Mouse (Mus musculus) cortical plate, adult 2 months (tissue): ENCODE measurements at regions not wholly inside any gene's neighbourhood (a gene's known extent, or its start where the extent isn't known, plus 50 kb on each side); places are given as distances from the start of the nearest gene placed in this dataset.

Experiments used
- H3K27ac ChIP-seq: fragments of 200-500 bp; 2 replicates; pipeline ENCODE4 v1.5.1; 2012; ENCODE audit warnings: low read length, control low read depth, inconsistent platforms; ENCODE audit not compliant: insufficient read depth
- H3K4me1 ChIP-seq: fragments of 200-500 bp; 2 replicates; pipeline ENCODE4 v1.6.1; 2011; ENCODE audit warnings: low read length; ENCODE audit not compliant: control insufficient read depth, insufficient read depth
- H3K4me3 ChIP-seq: fragments of 200-500 bp; 2 replicates; pipeline ENCODE4 v1.5.1; 2011; ENCODE audit warnings: mild to moderate bottlenecking, low read length, control low read depth; ENCODE audit not compliant: insufficient read depth
- CTCF ChIP-seq: fragments of 200-500 bp; IDR thresholded peaks from 2 replicates; pipeline ENCODE4 v1.5.1; 2011; ENCODE audit warnings: mild to moderate bottlenecking, control low read depth, low read length; ENCODE audit not compliant: insufficient read depth; ENCODE audit errors: extremely low read depth
- POLR2A ChIP-seq: fragments of 200-500 bp; IDR thresholded peaks from 2 replicates; pipeline ENCODE4 v1.6.1; 2011; ENCODE audit warnings: mild to moderate bottlenecking, low read length, control low read depth; ENCODE audit not compliant: insufficient read depth; ENCODE audit errors: extremely low read depth

DNA sequence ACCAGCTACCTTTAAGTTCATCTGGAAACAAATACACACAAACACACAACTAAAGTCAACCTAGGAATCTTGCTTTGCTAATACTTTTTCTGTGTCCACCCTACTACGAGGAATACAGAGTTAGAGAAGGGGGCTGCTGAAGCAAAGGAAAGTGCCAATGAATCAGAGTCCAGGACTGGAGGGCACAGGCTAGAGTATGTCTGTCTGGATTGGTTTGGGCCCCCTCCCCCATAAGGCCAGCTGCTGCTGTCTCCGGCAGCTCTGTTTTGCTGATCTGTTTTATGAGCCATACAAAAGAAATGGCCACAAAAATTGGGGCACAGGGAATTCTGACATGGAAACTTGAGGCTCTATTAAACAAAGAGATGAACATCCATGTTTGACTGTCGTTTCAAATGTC is 74.8 kb upstream of the Slc25a13 start:
- TF ChIP-seq CTCF, result no peak
- TF ChIP-seq POLR2A, result no peak
- Histone ChIP-seq H3K4me1 (no peaks in the 10 kb centered on the region), H3K27ac (no peak overlapping the region), H3K4me3 (no peak overlapping the region)

DNA sequence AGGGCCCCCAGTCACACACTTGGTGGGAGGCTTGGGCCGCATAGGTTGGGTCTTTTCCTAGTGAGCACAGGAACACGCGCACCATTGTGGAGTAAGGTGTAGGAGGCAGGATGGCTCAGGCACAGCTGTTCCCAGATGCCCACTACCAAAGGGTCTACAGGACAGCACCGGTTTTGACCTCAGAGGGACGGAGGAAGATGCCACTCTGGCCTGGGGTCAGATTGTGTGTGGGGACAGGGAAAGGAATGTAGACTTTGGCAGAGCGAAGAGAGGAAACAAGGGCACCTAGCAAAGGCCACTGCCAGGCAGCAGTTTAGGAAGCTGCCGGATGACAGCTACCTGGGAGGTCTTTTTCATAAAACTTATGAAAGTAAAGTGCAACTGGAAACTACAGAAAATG is 73.5 kb upstream of the Slc25a13 start:
- no peak overlapping the region for H3K27ac ChIP-seq
- H3K4me3 ChIP-seq, result no peak overlapping the region
- no peaks in the 10 kb centered on the region for H3K4me1 ChIP-seq
- no peak for TF ChIP-seq POLR2A
- TF ChIP-seq CTCF, result no peak

DNA sequence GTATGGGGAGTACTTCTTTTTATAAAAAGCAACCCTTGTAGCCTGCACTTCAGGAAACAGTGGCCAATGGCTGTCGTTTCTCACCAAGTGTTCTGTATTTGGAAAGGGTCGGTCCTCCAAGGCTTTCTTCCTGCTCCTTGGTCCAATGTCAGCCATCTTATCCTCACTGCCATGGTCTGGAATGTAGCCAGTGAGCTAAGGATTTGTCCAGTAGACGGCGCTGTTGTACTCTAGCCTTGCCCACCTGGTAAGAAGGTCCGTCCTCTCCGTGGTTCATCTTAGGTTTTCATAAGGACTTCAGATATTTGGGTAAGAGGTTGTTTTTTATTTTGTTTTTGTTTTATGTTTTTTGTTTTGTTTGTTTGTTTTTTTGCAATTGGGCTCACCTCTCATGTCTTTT is 72.8 kb upstream of the Slc25a13 start:
- Histone ChIP-seq H3K27ac (no peak overlapping the region), H3K4me3 (no peak overlapping the region), H3K4me1 (no peaks in the 10 kb centered on the region)
- TF ChIP-seq POLR2A (no peak), CTCF (peak; percentile 68)

DNA sequence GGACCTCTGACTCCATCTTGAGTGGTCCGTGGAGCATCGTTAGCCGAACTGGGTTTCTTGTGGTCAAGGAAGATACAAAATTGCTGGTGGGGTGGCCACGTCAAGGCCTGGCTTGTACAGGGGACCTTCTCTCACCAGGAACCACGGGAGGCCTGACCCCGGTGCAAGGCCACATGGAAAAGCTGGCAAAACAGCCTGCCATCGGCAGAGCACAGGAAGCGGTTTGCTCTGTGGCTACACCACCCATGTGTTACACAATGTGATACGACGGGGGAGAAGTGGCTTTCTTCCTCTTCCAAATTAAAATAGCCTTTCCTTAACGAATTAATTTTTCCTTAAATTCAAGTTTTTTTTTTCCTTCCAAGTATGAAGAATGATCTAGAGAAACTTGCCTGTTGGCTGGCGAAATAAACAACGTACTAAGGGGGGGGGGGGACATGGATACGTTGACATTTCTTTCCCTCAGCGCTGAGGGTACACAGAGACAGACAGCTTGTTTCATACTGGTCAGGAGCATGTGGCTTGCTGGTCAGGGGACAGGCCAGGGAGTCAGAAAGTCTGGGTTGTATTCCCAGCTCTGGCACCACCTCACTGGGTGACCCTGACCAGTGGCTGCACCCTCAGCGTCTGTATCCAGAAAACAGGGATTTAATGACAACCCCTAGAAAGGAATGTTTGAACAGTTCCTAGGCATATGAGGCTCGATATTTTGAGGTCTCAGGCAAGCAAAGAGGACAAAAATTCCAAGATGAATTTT is 64.0 kb upstream of the Slc25a13 start:
- no peak overlapping the region for H3K27ac ChIP-seq
- no peaks in the 10 kb centered on the region for H3K4me1 ChIP-seq
- H3K4me3 ChIP-seq, result no peak overlapping the region
- TF ChIP-seq POLR2A (no peak), CTCF (no peak)

DNA sequence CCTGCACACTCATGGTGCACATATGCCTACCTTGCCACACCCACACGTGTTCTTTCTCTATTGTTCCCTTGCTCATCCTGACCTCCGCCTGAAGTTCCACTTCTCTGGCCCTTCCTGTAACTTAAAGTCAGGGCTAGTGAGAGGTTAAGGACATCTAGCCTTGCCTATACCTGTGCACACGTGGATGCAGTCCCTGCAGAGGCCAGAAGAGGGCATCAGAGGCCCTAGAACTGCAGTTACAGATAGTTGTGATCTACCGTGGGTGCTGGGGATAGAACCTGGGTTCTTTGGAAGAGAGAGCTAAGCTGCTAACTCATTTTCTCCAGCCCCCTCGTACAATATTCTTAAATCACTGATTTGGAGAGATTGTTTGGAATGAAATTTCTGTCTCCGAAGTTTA is 62.7 kb upstream of the Slc25a13 start:
- TF ChIP-seq POLR2A (no peak), CTCF (no peak)
- H3K4me1 ChIP-seq, result no peaks in the 10 kb centered on the region
- no peak overlapping the region for H3K4me3 ChIP-seq

DNA sequence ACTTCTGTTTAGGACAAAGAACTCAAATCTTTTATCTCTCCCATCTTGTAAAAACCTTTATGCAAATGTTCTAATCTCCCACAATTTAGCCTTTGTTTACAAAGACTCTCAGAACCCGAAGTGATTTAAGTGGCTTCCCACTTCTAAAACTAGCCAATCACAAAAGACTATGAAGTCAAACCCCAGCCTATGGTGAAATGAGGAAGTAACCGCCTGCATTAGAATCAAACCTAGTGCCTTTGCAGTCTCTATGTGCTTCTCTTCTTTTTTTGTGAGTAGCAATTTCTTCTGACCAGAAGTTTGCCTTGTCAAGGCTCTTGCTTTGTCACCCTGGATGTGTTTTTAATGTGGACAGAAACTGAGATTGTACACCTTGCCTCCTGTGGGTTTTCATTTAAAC is 53.6 kb upstream of the Slc25a13 start:
- Histone ChIP-seq H3K4me3 (no peak overlapping the region), H3K4me1 (no peaks in the 10 kb centered on the region), H3K27ac (no peak overlapping the region)
- TF ChIP-seq CTCF (no peak), POLR2A (no peak)

More for the DNA sequence above, 62.7 kb upstream of the Slc25a13 start:
- H3K27ac ChIP-seq, result no peak overlapping the region
